Mouse (Mus musculus) gastrocnemius, adult 18-20 months (tissue): Measurements from ENCODE around the gene St6galnac6. TPM values are rescaled to one million over a fixed set of nuclear protein-coding genes. Genes with fewer than 3 reads are reported as not detected.
A peak's percentile ranks its signal among the peaks of the same experiment; 100 is the strongest.

ENCODE experiments used
- DNase-seq: peaks from one replicate; pipeline ENCODE4 v3.0.0; 2021; ENCODE audit warnings: low spot score
- total RNA-seq, 2 experiments: library from RNA; stranded (reverse); gene quantifications; 2 replicates each; pipeline ENCODE4 v1.2.3; 2021

St6galnac6 gene
- total RNA-seq, 2 experiments from 2014 or later, result 47.0 to 52.2 TPM

- DNase-seq, result peak; percentile 87
These were observed 16.4 kb upstream of the St6galnac6 start for GRCm38 (mm10) chr2:32582830-32583799.

- no peak for DNase-seq
These were observed 14.3 kb upstream of the St6galnac6 start for GRCm38 (mm10) chr2:32585149-32585714.

GRCm38 (mm10) chr2:32586871-32587351 lies 12.6 kb upstream of the St6galnac6 start, which contains the start of gene St6galnac4:
Gene St6galnac4, plus strand, starts transcription at chr2:32587095.
- peak; percentile 90 for DNase-seq

- peak; percentile 56 for DNase-seq
These were observed 11.7 kb upstream of the St6galnac6 start for GRCm38 (mm10) chr2:32587731-32588321.

- DNase-seq, result no peak
These were observed 10.2 kb upstream of the St6galnac6 start for GRCm38 (mm10) chr2:32589213-32589795.

- DNase-seq, result peak; percentile 74
These were observed 9.3 kb upstream of the St6galnac6 start for GRCm38 (mm10) chr2:32590224-32590623.

- no peak for DNase-seq
These were observed 8.3 kb upstream of the St6galnac6 start for GRCm38 (mm10) chr2:32591249-32591648.

- DNase-seq, result no peak
These were observed 2.8 kb upstream of the St6galnac6 start for GRCm38 (mm10) chr2:32596725-32597124.

- no peak for DNase-seq
These were observed 2.3 kb upstream of the St6galnac6 start for GRCm38 (mm10) chr2:32597248-32597647.

GRCm38 (mm10) chr2:32597699-32598098 lies 1.8 kb upstream of the St6galnac6 start:
- DNase-seq, result no peak

GRCm38 (mm10) chr2:32598506-32598905 lies 1.0 kb upstream of the St6galnac6 start:
- DNase-seq, result no peak

- DNase-seq, result no peak
These were observed 2.0 kb downstream of the St6galnac6 start for GRCm38 (mm10) chr2:32601417-32602065.

- DNase-seq, result peak; percentile 90
These were observed 3.1 kb downstream of the St6galnac6 start for GRCm38 (mm10) chr2:32602600-32603054.

GRCm38 (mm10) chr2:32604631-32605030 lies 5.1 kb downstream of the St6galnac6 start:
- no peak for DNase-seq

- DNase-seq, result peak; percentile 87
These were observed 6.9 kb downstream of the St6galnac6 start for GRCm38 (mm10) chr2:32606161-32607142.

GRCm38 (mm10) chr2:32607262-32607947 lies 7.9 kb downstream of the St6galnac6 start:
- no peak for DNase-seq

- DNase-seq, result peak; percentile 89
These were observed 8.8 kb downstream of the St6galnac6 start for GRCm38 (mm10) chr2:32608141-32608777.

GRCm38 (mm10) chr2:32608778-32609435 lies 9.4 kb downstream of the St6galnac6 start:
- DNase-seq, result no peak
